22 mouse cellular contexts compared by ENCODE assay signal in the genomic region with DNA sequence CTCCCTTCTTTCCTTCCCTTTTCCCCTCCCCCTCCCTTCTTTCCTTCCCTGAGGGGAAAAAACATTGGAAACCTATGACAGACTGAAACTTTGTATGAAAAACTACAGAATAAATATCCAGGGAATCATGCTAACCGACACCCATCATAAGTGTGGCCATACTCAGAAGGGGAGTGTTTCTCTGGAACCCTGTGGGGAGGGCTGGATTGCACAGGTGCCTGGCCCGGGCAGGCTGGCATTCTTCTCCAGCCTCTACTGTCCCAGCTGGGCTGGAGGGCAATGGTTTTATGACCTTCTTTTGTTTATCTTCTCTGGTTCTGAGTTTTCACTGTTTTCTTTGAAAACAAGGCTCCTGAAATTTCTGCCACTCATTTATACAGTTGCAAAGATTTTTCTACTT.
DNase-seq lines count a peak whose midpoint lies in the region; ATAC-seq and TF ChIP-seq lines count a peak whose summit lies in the region.
"Had no signal": no experiment of that assay in that cellular context is flagged by ENCODE, and none has a peak within 500 bp of the region (broad histone marks: within the 10 kb centered on the region; RNA-seq: fewer than 3 reads in every experiment).

No protein-coding gene starts in this region.

- no peaks in the 10 kb centered on the region for H3K9me3 ChIP-seq in kidney, embryonic 15.5 days (replicated peaks)
- H3K9me3 ChIP-seq in kidney, embryonic 16.5 days (ENCODE audit: low read length), result 0 out of 2 replicates have a peak, but pooled peaks cover 3% of the 10 kb centered on the region
- no peaks in the 10 kb centered on the region for H3K9me3 ChIP-seq in kidney, postnatal 0 days (replicated peaks; ENCODE audit: low read length)

- no peak overlapping the region for H3K9ac ChIP-seq in kidney, embryonic 15.5 days
- H3K9ac ChIP-seq in kidney, embryonic 16.5 days (replicated peaks; ENCODE audit: low read length), result no peak overlapping the region
- no peak overlapping the region for H3K9ac ChIP-seq in kidney, postnatal 0 days (ENCODE audit: low read depth, low read length)

- TF ChIP-seq CTCF in kidney, postnatal 0 days (IDR thresholded peaks at IDR 0.05; ENCODE audit: low read depth), result no peak

- WGBS in kidney, embryonic 15.5 days, result 10% methylated on average over 2 of the region's 2 CpGs
- WGBS in kidney, embryonic 16.5 days, result 10% methylated on average over 2 of the region's 2 CpGs
- 16% methylated on average over 2 of the region's 2 CpGs for WGBS in kidney, postnatal 0 days

- no peak overlapping the region for H3K4me2 ChIP-seq in kidney, embryonic 15.5 days
- H3K4me2 ChIP-seq in kidney, embryonic 16.5 days (replicated peaks; ENCODE audit: low read depth, low read length), result no peak overlapping the region
- H3K4me2 ChIP-seq in kidney, postnatal 0 days (ENCODE audit: low read length), result no peak overlapping the region

- no peaks in the 10 kb centered on the region for H3K4me1 ChIP-seq in kidney, embryonic 15.5 days
- no peaks in the 10 kb centered on the region for H3K4me1 ChIP-seq in kidney, embryonic 16.5 days (ENCODE audit: insufficient read depth, low read length)
- no peaks in the 10 kb centered on the region for H3K4me1 ChIP-seq in kidney, postnatal 0 days (replicated peaks; ENCODE audit: insufficient read depth, low read length)

- no peak overlapping the region for H3K27ac ChIP-seq in kidney, embryonic 15.5 days
- H3K27ac ChIP-seq in kidney, embryonic 16.5 days (ENCODE audit: low read length), result no peak overlapping the region
- no peak overlapping the region for H3K27ac ChIP-seq in kidney, postnatal 0 days

- no peak overlapping the region for H3K4me3 ChIP-seq in kidney, embryonic 15.5 days (replicated peaks)
- no peak overlapping the region for H3K4me3 ChIP-seq in kidney, embryonic 16.5 days (ENCODE audit: low read length)
- no peak overlapping the region for H3K4me3 ChIP-seq in kidney, postnatal 0 days (replicated peaks; ENCODE audit: low read depth, low read length)

- ATAC-seq in kidney, embryonic 15.5 days (replicated peaks; ENCODE audit: low FRiP score), result 0 out of 2 replicates have a peak, but pooled peaks have one; percentile 56
- peak; percentile 86 for ATAC-seq in kidney, embryonic 16.5 days (ENCODE audit: low FRiP score, low TSS enrichment)
- 0 out of 2 replicates have a peak, but pooled peaks have one; percentile 46 for ATAC-seq in kidney, postnatal 0 days (replicated peaks; ENCODE audit: low FRiP score, low read depth)
- ATAC-seq: activated CD4-positive, CD25-positive, alpha-beta regulatory T cell, adult 4 months; CD4-positive, CD25-positive, alpha-beta regulatory T cell, adult 4 months; Patski had no signal

- H3K27me3 ChIP-seq in kidney, embryonic 15.5 days, result no peaks in the 10 kb centered on the region
- no peaks in the 10 kb centered on the region for H3K27me3 ChIP-seq in kidney, embryonic 16.5 days (ENCODE audit: insufficient read depth, low read length)
- no peaks in the 10 kb centered on the region for H3K27me3 ChIP-seq in kidney, postnatal 0 days (ENCODE audit: insufficient read depth, low read length)
- H3K27me3 ChIP-seq: CH12.LX had no signal

- DNase-seq in heart, adult 11 months, result peak; percentile 24
- no peak for DNase-seq in heart, adult 8-10 months (ENCODE audit: low spot score)
- no peak for DNase-seq in kidney, adult 18-20 months
- no peak for DNase-seq in kidney, postnatal 10 days
- DNase-seq in kidney, postnatal 0 days (ENCODE audit: low spot score), result no peak
- DNase-seq in kidney, adult 8-10 months, result no peak
- DNase-seq: adrenal gland, adult 2 months; adrenal gland, adult 8-10 months; adrenal gland, postnatal 10 days; adrenal gland, postnatal 14 days; adrenal gland, postnatal 25 days; adrenal gland, postnatal 36 days; B cell, adult 2 months; cerebellum, adult 11 months; cerebellum, adult 11-12 months had no signal

- H3K36me3 ChIP-seq in kidney, embryonic 15.5 days, result no peaks in the 10 kb centered on the region
- no peaks in the 10 kb centered on the region for H3K36me3 ChIP-seq in kidney, embryonic 16.5 days (ENCODE audit: insufficient read depth, low read length)
- H3K36me3 ChIP-seq in kidney, postnatal 0 days (ENCODE audit: insufficient read depth, low read length), result no peaks in the 10 kb centered on the region
- H3K36me3 ChIP-seq: G1E had no signal
